13 mouse cellular contexts compared by ENCODE assay signal in the genomic region with DNA sequence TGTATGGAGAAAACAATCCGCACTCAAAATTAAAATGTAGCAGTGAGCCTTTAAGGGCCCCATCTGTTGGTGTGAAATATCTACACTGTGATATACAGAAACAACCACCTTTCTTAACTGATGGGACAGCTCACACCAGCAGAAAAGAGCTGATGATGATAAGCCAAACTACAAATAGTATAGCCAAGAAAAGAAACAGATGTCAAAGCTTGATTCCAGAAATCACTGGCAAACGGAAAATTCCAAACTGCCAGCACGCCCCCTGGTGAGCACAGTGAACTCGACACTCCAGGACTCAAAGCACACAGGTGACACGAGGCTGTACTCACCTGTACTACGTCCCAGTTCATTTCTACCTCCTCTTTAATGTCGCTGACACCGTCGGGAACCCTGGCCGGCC. TPM values are rescaled to one million over a fixed set of nuclear protein-coding genes. Genes with fewer than 3 reads are reported as not detected.
A peak's percentile ranks its signal among the peaks of the same experiment; 100 is the strongest.
DNase-seq lines count a peak whose midpoint lies in the region; ATAC-seq and TF ChIP-seq lines count a peak whose summit lies in the region.
"Had no signal": no experiment of that assay in that cellular context is flagged by ENCODE, and none has a peak within 500 bp of the region (broad histone marks: within the 10 kb centered on the region; RNA-seq: fewer than 3 reads in every experiment).

No protein-coding gene starts in this region.

- 84% methylated on average over 10 of the region's 10 CpGs for WGBS in kidney, postnatal 0 days

- TF ChIP-seq CTCF in kidney, postnatal 0 days (IDR thresholded peaks at IDR 0.05; ENCODE audit: low read depth) = peak; percentile 31; the same call in 1 of the 2 replicates

- no peak for ATAC-seq in kidney, postnatal 0 days (replicated peaks; ENCODE audit: low FRiP score, low read depth)

- no peak overlapping the region for H3K27ac ChIP-seq in kidney, postnatal 0 days
- H3K27ac ChIP-seq: liver, embryonic 15.5 days; stomach, embryonic 15.5 days had no signal

- DNase-seq in kidney, postnatal 0 days (ENCODE audit: low spot score) = no peak
- DNase-seq in kidney, adult 18-20 months = no peak
- DNase-seq in right cerebral cortex, postnatal 4 days = peak; percentile 18
- no peak for DNase-seq in right cerebral cortex, adult 18-20 months
- peak; percentile 40 for DNase-seq in ZHBTc4 (ENCODE audit: low read depth, low spot score)
- no peak for DNase-seq in urinary bladder, postnatal 10 days (ENCODE audit: low spot score)
- DNase-seq in embryo, embryonic 10 days (ENCODE audit: low spot score) = no peak
- DNase-seq: embryo, embryonic 11 days; heart, postnatal 36 days; right cerebral cortex, postnatal 25 days; thymus, postnatal 4 days had no signal

- H3K9me3 ChIP-seq in kidney, postnatal 0 days (replicated peaks; ENCODE audit: low read length) = no peaks in the 10 kb centered on the region
- H3K9me3 ChIP-seq: liver, embryonic 15.5 days; stomach, embryonic 15.5 days had no signal

- H3K4me1 ChIP-seq in kidney, postnatal 0 days (replicated peaks; ENCODE audit: insufficient read depth, low read length) = no peaks in the 10 kb centered on the region
- H3K4me1 ChIP-seq: liver, embryonic 15.5 days; stomach, embryonic 15.5 days had no signal

- no peak overlapping the region for H3K4me3 ChIP-seq in kidney, postnatal 0 days (replicated peaks; ENCODE audit: low read depth, low read length)
- H3K4me3 ChIP-seq: liver, embryonic 15.5 days; stomach, embryonic 15.5 days had no signal

- H3K4me2 ChIP-seq in kidney, postnatal 0 days (ENCODE audit: low read length) = no peak overlapping the region
- H3K4me2 ChIP-seq: liver, embryonic 15.5 days; stomach, embryonic 15.5 days had no signal

- no peaks in the 10 kb centered on the region for H3K27me3 ChIP-seq in kidney, postnatal 0 days (ENCODE audit: insufficient read depth, low read length)
- H3K27me3 ChIP-seq: liver, embryonic 15.5 days; stomach, embryonic 15.5 days had no signal

- H3K36me3 ChIP-seq in kidney, postnatal 0 days (ENCODE audit: insufficient read depth, low read length) = peaks cover 37% of the 10 kb centered on the region; the same call in 1 of the 2 replicates

- no peak overlapping the region for H3K9ac ChIP-seq in kidney, postnatal 0 days (ENCODE audit: low read depth, low read length)
- H3K9ac ChIP-seq: liver, embryonic 15.5 days; stomach, embryonic 15.5 days had no signal

RNA-seq across cellular contexts. Expression of a gene that starts 9.1 kb away (rescaled TPM):
- polyA plus RNA-seq in kidney, postnatal 0 days (2015; fragmentation: Nextera tagmentation; extraction: Ambion mirVana) = 8.0 and 11.2 TPM in 2 replicates

RNA-seq across cellular contexts. Expression of a gene that starts 31.8 kb away (rescaled TPM):
- 5.8 and 6.0 TPM in 2 replicates for polyA plus RNA-seq in kidney, postnatal 0 days (2015; fragmentation: Nextera tagmentation; extraction: Ambion mirVana)

Comparison
In these comparisons a context has a peak if more than half of its experiments do, and no peak if none do; other contexts are left out.
1. DNase-seq: peak in right cerebral cortex, postnatal 4 days (single experiment) and ZHBTc4 (single experiment); none in kidney, postnatal 0 days (single experiment), kidney, adult 18-20 months (single experiment), right cerebral cortex, adult 18-20 months (single experiment), urinary bladder, postnatal 10 days (single experiment) and embryo, embryonic 10 days (single experiment).